Mouse (Mus musculus) neural tube, embryonic 14.5 days (tissue): ENCODE measurements around the gene Apoc3. TPM values are rescaled to one million over a fixed set of nuclear protein-coding genes. Genes with fewer than 3 reads are reported as not detected.

ENCODE experiments used
- ATAC-seq: fragments of 200-750 bp; cut with Nextera tagmentation; 2 replicates; pipeline ENCODE4 v1.8.0; 2017; ENCODE audit warnings: low read depth, mild to moderate bottlenecking, moderate TSS enrichment, moderate library complexity
- H3K27ac ChIP-seq: fragments of 300-500 bp; sonication (generic); 2 replicates; pipeline ENCODE4 v1.5.1; 2014; ENCODE audit warnings: low read depth, mild to moderate bottlenecking, control low read depth, low read length, moderate library complexity, mixed read lengths
- H3K27me3 ChIP-seq: fragments of 300-500 bp; sonication (generic); 2 replicates; pipeline ENCODE4 v1.6.1; 2014; ENCODE audit warnings: low read length; ENCODE audit not compliant: control insufficient read depth, insufficient read depth
- H3K36me3 ChIP-seq: fragments of 300-500 bp; sonication (generic); 2 replicates; pipeline ENCODE4 v1.6.1; 2014; ENCODE audit warnings: low read length, mixed read lengths; ENCODE audit not compliant: control insufficient read depth, insufficient read depth
- H3K4me1 ChIP-seq: fragments of 300-500 bp; sonication (generic); 2 replicates; pipeline ENCODE4 v1.6.1; 2014; ENCODE audit warnings: low read length; ENCODE audit not compliant: control insufficient read depth, insufficient read depth
- H3K4me2 ChIP-seq: fragments of 300-500 bp; sonication (generic); 2 replicates; pipeline ENCODE4 v1.6.1; 2014; ENCODE audit warnings: mild to moderate bottlenecking, low read depth, low read length, control low read depth
- H3K4me3 ChIP-seq: fragments of 300-500 bp; sonication (generic); 2 replicates; pipeline ENCODE4 v1.5.1; 2014; ENCODE audit warnings: low read depth, low read length, control low read depth, mixed read lengths
- H3K9ac ChIP-seq: fragments of 300-500 bp; sonication (generic); replicated peaks from 2 replicates; pipeline ENCODE4 v1.6.1; 2014; ENCODE audit warnings: low read depth, mild to moderate bottlenecking, control low read depth, low read length, mixed read lengths
- H3K9me3 ChIP-seq: fragments of 300-500 bp; sonication (generic); 2 replicates; pipeline ENCODE4 v1.6.1; 2016; ENCODE audit warnings: low read length; ENCODE audit not compliant: control insufficient read depth
- WGBS: fragments of 180-500 bp; shearing (Covaris S2); extraction: QIAGEN DNeasy Blood & Tissue Kit; methylation state at CpG from one replicate; pipeline ENCODE4 v1.1.7; 2014; 5-methylcytosine and 5-hydroxymethylcytosine counted together
- polyA plus RNA-seq: library from polyadenylated mRNA; unstranded; fragments of >200 nt; fragmentation: Nextera tagmentation; extraction: Ambion mirVana; gene quantifications from 2 replicates; pipeline ENCODE4 v1.2.1, GENCODE M21; 2014

Apoc3 gene
- polyA plus RNA-seq, 1 experiment from 2014 or later, result not detected

DNA sequence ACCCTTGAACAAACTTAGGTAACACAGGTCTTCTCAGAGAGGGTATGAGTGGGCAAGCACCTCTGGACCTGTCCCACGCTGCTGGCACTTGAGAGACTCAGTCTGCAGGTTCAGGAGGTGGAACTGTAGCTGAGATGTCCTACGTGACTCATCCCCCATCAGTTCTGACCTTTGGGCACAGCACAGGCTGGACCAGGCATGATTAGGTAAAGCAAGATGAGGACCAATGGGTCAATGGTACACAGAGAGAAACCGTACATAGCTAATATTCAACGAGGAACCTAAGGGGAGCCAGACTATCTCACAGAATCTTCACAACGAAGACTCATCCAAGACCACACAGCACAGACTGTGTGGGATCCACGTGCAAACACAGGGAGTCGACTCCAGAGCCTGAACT, 3.4 kb upstream of the Apoc3 start:
- Histone ChIP-seq H3K4me3 (no peak overlapping the region), H3K36me3 (no peaks in the 10 kb centered on the region), H3K4me1 (no peaks in the 10 kb centered on the region), H3K27ac (no peak overlapping the region), H3K9me3 (no peaks in the 10 kb centered on the region), H3K27me3 (no peaks in the 10 kb centered on the region), H3K4me2 (no peak overlapping the region), H3K9ac (no peak overlapping the region)
- 97% methylated on average over 7 of the region's 7 CpGs for WGBS
- no peak for ATAC-seq

DNA sequence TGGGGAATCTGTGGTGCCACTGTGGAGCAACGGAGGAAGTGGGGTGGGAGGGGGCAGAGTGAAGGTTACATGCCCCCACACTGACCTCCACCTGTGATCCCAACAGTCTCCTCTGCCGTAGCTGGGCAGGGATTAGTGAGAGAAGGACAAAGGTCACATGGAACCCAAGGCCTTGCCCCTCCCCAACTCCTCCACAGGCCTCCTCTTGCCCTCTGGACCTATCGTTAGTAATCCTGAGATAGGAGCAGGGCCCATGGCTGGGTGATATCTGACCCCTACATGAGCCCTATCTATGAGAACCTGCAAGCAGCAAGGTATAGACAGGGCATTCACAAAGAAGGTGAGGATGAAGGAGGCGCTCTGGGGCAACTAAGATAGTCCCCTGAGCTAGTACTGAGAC, 213 bp upstream of the Apoc3 start:
- no peak overlapping the region for H3K27ac ChIP-seq
- no peaks in the 10 kb centered on the region for H3K27me3 ChIP-seq
- H3K4me2 ChIP-seq, result no peak overlapping the region
- 80% methylated on average over 4 of the region's 4 CpGs for WGBS
- ATAC-seq, result no peak
- no peak overlapping the region for H3K4me3 ChIP-seq
- H3K9ac ChIP-seq, result no peak overlapping the region
- H3K36me3 ChIP-seq, result no peaks in the 10 kb centered on the region
- no peaks in the 10 kb centered on the region; the same call in 1 of the 2 replicates for H3K4me1 ChIP-seq
- H3K9me3 ChIP-seq, result no peaks in the 10 kb centered on the region

DNA sequence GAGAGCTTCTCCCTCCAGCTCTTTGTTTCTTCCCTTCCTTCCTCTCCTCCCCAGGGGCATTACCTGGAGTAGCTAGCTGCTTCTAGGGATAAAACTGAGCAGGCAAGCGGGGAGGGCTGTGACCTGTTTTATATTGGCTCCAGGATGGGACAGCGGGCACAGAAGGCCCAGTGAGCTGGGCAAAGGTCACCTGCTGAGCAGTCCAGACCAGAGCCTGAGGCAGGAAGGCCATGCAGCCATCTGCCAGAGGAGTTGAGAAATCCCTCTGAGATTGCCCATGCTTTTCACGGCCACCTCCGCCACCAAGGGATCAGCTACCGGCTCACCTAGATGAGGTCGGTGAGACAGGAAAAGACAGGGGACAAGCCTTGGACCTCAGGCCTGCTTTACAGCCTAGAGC, 240 bp downstream of the Apoc3 start:
- H3K27me3 ChIP-seq, result no peaks in the 10 kb centered on the region
- H3K4me3 ChIP-seq, result no peak overlapping the region
- H3K4me2 ChIP-seq, result no peak overlapping the region
- no peak overlapping the region for H3K9ac ChIP-seq
- ATAC-seq, result no peak
- H3K4me1 ChIP-seq, result no peaks in the 10 kb centered on the region; the same call in 1 of the 2 replicates
- WGBS, result 92% methylated on average over 6 of the region's 6 CpGs
- H3K36me3 ChIP-seq, result no peaks in the 10 kb centered on the region
- no peak overlapping the region for H3K27ac ChIP-seq
- H3K9me3 ChIP-seq, result no peaks in the 10 kb centered on the region

DNA sequence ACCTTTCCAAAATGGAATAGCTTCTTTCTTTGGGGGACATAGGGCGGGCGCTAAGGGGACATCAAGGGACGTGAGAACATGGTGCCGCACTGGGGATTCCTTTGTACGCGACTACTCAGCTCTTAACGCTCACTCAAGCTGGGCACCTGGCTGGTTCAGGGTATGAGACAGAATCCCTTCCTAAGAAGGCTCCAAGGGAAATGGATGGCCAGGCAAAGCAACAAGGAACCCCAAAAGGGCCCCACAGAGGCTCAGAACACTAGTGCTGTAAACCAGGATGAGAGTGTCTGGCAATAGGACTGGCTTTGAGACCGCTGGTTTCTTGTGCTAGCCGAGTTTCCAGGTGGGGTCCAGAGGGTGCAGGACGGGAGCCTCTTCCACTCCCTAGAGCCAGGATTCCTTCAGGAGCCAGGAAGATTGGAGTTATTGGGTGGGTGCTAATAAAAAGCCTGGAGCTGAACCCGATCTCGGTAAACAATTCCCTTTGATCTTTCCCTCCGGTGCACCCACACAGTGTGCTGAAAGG, 4.9 kb downstream of the Apoc3 start:
- Histone ChIP-seq H3K4me1 (no peaks in the 10 kb centered on the region; the same call in 1 of the 2 replicates), H3K36me3 (no peaks in the 10 kb centered on the region), H3K4me2 (peak overlapping the region; percentile 57), H3K27me3 (no peaks in the 10 kb centered on the region), H3K9me3 (no peaks in the 10 kb centered on the region), H3K4me3 (peak overlapping the region; percentile 34), H3K27ac (peak overlapping the region; percentile 7; the same call in 1 of the 2 replicates), H3K9ac (peak overlapping the region; percentile 37)
- WGBS, result 18% methylated on average over 13 of the region's 13 CpGs
- ATAC-seq, result peak; percentile 39; the same call in 1 of the 2 replicates

DNA sequence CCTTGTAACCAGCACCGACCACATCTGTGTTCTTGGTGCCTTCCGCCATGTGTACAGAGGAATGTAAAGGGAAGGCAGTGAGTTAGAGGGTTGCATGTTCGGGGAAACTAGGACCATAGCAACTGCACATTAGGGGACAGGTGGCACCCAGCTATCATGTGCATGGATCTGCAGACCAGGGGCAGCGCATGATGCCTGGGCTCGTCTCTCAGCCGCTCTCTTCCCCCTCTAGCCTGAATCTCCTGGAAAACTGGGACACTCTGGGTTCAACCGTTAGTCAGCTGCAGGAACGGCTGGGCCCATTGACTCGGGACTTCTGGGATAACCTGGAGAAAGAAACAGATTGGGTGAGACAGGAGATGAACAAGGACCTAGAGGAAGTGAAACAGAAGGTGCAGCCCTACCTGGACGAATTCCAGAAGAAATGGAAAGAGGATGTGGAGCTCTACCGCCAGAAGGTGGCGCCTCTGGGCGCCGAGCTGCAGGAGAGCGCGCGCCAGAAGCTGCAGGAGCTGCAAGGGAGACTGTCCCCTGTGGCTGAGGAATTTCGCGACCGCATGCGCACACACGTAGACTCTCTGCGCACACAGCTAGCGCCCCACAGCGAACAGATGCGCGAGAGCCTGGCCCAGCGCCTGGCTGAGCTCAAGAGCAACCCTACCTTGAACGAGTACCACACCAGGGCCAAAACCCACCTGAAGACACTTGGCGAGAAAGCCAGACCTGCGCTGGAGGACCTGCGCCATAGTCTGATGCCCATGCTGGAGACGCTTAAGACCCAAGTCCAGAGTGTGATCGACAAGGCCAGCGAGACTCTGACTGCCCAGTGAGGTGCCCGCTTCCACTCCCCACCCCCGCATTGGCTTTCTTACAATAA, 5.6 kb downstream of the Apoc3 start:
- WGBS, result 15% methylated on average over 37 of the region's 37 CpGs
- Histone ChIP-seq H3K4me1 (no peaks in the 10 kb centered on the region; the same call in 1 of the 2 replicates), H3K36me3 (no peaks in the 10 kb centered on the region), H3K9me3 (no peaks in the 10 kb centered on the region), H3K27ac (peak overlapping the region; percentile 7; the same call in 1 of the 2 replicates), H3K9ac (peak overlapping the region; percentile 37), H3K4me3 (peak overlapping the region; percentile 34), H3K27me3 (no peaks in the 10 kb centered on the region), H3K4me2 (peak overlapping the region; percentile 57)
- peak; percentile 96 for ATAC-seq

DNA sequence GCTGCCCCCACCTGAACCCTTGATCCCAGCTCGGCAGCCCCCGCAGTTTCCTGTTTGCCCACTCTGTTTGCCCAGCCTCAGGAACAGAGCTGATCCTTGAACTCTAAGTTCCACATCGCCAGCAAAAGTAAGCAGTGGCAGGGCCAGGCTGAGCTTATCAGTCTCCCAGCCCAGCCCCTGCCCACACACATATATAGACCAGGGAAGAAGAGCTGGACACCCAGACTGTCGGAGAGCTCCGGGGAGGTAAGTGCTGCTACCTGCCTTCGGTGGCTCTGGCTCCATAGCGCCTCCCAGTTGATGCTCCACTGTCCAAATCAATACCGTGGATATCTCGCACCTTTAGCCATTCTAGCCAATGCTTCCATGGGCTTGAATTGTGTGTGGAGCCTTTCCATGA, 6.9 kb downstream of the Apoc3 start, which contains the start of gene Apoa1:
TSS of gene Apoa1 (plus strand) at position 90 of the 400 bp plus-strand sequence.
- Histone ChIP-seq H3K9ac (no peak within 1 kb of the TSS), H3K36me3 (no peaks in the 10 kb centered on the region), H3K27ac (no peak within 1 kb of the TSS), H3K4me3 (no peak within 1 kb of the TSS), H3K4me2 (no peak within 1 kb of the TSS), H3K4me1 (no peaks in the 10 kb centered on the region; the same call in 1 of the 2 replicates), H3K27me3 (no peaks in the 10 kb centered on the region), H3K9me3 (no peaks in the 10 kb centered on the region)
- WGBS, result 63% methylated on average over 9 of the region's 9 CpGs
- no peak for ATAC-seq

DNA sequence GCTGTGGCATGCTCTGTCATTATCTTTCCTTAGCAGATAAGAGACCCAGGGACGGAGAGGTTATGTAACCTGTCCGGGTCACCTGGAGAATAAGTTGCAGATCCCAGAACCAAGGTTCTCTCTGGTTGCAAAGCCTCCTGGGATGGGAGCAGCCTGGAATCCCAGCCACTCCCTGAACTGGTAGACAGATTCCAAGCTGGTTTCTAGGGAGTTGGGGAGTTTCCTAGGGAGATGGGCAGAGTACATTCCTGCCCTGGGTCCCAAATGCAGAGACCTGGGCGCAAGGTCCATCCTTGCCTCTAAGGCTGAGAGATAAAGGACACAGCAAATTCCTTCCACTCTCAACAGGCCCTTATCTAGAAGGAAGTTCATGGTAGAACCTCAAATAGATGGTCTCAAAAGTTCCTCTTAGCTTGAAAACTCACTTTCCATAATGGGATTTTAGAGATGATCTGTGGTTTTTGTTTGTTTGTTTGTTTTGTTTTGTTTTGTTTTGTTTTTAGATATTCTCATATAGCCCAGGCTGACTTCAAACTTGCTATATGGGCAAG, 8.3 kb downstream of the Apoc3 start:
- 97% methylated on average over 3 of the region's 3 CpGs for WGBS

DNA sequence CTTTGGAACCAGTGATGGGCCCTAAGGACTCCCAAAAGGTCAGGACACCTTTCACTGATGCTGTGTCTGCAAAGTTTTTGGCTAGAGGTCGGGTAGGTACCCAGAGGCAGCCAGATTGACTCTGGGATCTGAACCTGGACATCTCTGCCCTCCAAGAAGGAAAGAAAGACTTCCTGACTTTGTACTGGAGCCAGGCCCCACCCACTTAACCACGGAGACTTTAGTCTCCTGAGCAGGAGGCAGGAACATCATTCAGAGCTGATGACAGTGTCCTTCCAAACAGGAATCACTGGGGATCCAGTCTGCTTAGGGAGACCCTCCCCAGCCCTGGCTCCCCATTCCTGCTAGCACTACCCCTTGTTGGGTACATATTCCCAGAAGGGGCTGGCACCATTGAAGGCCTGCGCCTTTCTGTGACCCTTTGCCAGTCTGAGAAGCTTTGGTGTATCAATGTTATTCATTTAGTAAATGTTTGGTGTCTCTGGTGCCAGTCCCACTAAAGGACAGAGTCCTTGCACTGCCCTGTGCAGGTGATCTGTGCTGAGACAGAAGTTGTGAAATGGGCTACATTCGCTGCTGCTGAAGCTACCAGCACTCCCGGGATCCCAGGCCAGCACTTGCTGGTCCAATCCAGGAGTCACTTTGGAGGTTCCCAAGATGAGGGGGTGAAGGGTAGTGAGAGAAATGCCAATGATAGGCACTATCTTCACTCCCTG, 10.3 kb downstream of the Apoc3 start:
- Histone ChIP-seq H3K4me2 (no peak overlapping the region), H3K4me1 (no peaks in the 10 kb centered on the region), H3K9ac (no peak overlapping the region), H3K9me3 (no peaks in the 10 kb centered on the region), H3K4me3 (no peak overlapping the region), H3K27ac (no peak overlapping the region), H3K27me3 (no peaks in the 10 kb centered on the region), H3K36me3 (peaks cover 14% of the 10 kb centered on the region)
- 69% methylated on average over 5 of the region's 5 CpGs for WGBS
- no peak for ATAC-seq

More for the DNA sequence above, 8.3 kb downstream of the Apoc3 start:
- H3K4me3 ChIP-seq, result no peak overlapping the region
- no peaks in the 10 kb centered on the region for H3K36me3 ChIP-seq
- H3K9me3 ChIP-seq, result no peaks in the 10 kb centered on the region
- no peak overlapping the region for H3K27ac ChIP-seq
- no peak overlapping the region for H3K9ac ChIP-seq
- no peak for ATAC-seq
- no peaks in the 10 kb centered on the region; the same call in 1 of the 2 replicates for H3K4me1 ChIP-seq
- H3K4me2 ChIP-seq, result no peak overlapping the region
- H3K27me3 ChIP-seq, result no peaks in the 10 kb centered on the region
